Mouse (Mus musculus) bone marrow, adult 2 months (tissue): ENCODE results near the gene Musk. TPM values are rescaled to one million over a fixed set of nuclear protein-coding genes. Genes with fewer than 3 reads are reported as not detected.

Experiments
- H3K27ac ChIP-seq: fragments of 200-500 bp; 2 replicates; pipeline ENCODE4 v1.5.1; 2012; ENCODE audit warnings: low read depth, mild to moderate bottlenecking, control low read depth, inconsistent platforms, low read length; ENCODE audit not compliant: control insufficient read depth, poor library complexity, insufficient read depth
- H3K4me1 ChIP-seq: fragments of 200-500 bp; 2 replicates; pipeline ENCODE4 v1.6.1; 2011; ENCODE audit warnings: low read length; ENCODE audit not compliant: control insufficient read depth, insufficient read depth
- H3K4me3 ChIP-seq: fragments of 200-500 bp; replicated peaks from 2 replicates; pipeline ENCODE3; 2011; ENCODE audit warnings: mild to moderate bottlenecking, low read depth, low read length, control low read depth; ENCODE audit not compliant: control insufficient read depth
- CTCF ChIP-seq: fragments of 200-500 bp; IDR thresholded peaks from 2 replicates; pipeline ENCODE4 v1.5.1; 2011; ENCODE audit warnings: low read length, control low read depth; ENCODE audit not compliant: control insufficient read depth, insufficient read depth
- POLR2A ChIP-seq: fragments of 200-500 bp; IDR thresholded peaks from 2 replicates; pipeline ENCODE4 v1.6.1; 2011; ENCODE audit warnings: low read depth, mild to moderate bottlenecking, control low read depth, low read length, borderline replicate concordance; ENCODE audit not compliant: control insufficient read depth
- WGBS: fragments of 180-500 bp; shearing (Covaris S2); methylation state at CpG from one replicate; pipeline ENCODE4 v1.1.7; 2018; 5-methylcytosine and 5-hydroxymethylcytosine counted together
- polyA plus RNA-seq: library from polyadenylated mRNA; stranded (reverse); fragments of >200 nt; gene quantifications from 2 replicates; pipeline ENCODE4 v1.2.4, GENCODE M21; 2011; ENCODE audit warnings: low replicate concordance; ENCODE audit not compliant: missing spikeins, insufficient read depth, insufficient read length

Gene Musk
- polyA plus RNA-seq, 1 experiment, result 2.1 TPM

DNA sequence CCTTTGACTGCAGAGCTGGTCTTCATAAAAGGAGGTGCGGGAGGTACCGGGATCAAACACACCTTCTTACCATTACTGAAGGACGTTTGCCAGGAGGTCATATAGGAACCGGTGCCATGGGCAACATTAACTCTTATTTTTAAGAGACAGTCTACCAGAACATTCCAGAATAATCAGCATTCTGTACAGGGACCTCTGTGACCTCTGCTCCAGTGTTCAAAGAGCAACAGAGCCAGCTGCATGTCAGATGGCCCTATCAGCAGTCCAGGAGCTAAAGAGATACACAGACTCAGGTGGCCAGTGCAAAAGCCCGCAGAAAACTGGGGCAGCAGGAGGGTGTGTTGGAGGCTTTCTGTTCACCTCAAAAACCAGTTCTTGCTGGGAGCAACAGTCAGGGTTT lies 65.8 kb downstream of the Musk start:
- WGBS, result 85% methylated on average over 5 of the region's 5 CpGs
- TF ChIP-seq CTCF (no peak), POLR2A (no peak)

DNA sequence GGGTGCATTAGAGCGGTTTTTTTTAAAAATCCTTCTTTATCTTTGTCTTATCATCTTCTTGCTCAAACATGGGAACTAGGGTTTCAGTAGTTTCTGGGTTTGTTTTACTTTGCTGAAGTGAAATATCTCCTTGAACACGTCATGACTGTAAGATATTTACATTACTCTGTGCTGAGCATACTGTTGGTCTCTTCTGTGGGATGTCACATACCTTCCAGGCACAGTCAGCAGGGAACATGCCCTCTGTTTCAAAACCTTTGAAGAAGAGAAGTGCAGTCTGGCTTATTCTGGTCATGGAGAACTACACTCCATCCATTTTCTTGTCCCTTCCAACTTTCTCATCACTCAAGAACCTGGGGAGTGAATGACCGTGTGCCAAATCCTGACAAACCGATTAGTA lies 73.2 kb downstream of the Musk start:
- no peak overlapping the region for H3K4me3 ChIP-seq
- TF ChIP-seq POLR2A (no peak), CTCF (no peak)
- 78% methylated on average over 4 of the region's 4 CpGs for WGBS
- H3K27ac ChIP-seq, result no peak overlapping the region
- H3K4me1 ChIP-seq, result no peaks in the 10 kb centered on the region

More for the DNA sequence above, 65.8 kb downstream of the Musk start:
- Histone ChIP-seq H3K27ac (no peak overlapping the region), H3K4me1 (no peaks in the 10 kb centered on the region; the same call in 1 of the 2 replicates), H3K4me3 (no peak overlapping the region)

- Histone ChIP-seq H3K27ac (no peak overlapping the region), H3K4me3 (no peak overlapping the region), H3K4me1 (no peaks in the 10 kb centered on the region)
- TF ChIP-seq POLR2A (no peak), CTCF (no peak)
- WGBS, result 75% methylated on average over 6 of the region's 6 CpGs
Measured at GRCm38 (mm10) chr4:58365321-58365720, 79.6 kb downstream of the Musk start.

DNA sequence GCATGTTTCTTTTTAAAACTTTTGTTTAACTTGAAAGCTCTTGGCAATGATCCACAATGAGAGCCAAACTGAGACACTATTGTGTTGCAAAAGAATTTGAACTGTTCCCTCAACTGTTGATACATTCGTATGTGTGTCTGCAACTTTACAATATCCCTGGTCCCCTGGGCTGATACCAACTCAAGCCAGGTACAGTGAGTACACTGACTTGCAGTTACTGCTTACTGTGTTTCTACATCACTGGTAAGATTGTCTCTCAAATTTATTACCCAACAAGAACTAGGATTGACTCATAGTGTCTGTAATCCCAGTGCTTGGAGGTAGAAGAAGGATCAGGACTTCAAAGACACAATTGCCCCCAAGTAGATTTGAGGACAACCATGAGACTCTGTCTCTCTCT lies 85.3 kb downstream of the Musk start:
- TF ChIP-seq CTCF (no peak), POLR2A (no peak)
- WGBS, result 55% methylated on average over 1 of the region's 1 CpGs
- Histone ChIP-seq H3K27ac (no peak overlapping the region), H3K4me3 (no peak overlapping the region), H3K4me1 (no peaks in the 10 kb centered on the region)

DNA sequence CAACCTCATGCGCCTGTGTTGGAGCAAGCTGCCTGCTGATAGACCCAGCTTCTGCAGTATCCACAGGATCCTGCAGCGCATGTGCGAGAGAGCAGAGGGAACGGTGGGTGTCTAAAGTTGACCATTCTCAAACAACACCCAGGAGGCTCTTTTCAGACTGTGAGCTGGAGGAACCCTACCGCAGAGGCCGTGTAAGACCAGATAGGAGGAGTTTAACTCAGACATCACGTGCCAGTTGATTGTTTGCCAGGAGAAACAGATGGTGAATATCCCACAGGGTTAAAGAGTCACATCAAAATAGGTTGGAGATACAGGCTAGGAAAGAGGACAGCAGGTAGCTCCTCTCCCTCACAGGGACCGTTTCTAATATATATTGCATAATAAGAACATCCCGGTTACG lies 87.8 kb downstream of the Musk start:
- Histone ChIP-seq H3K4me1 (no peaks in the 10 kb centered on the region), H3K27ac (no peak overlapping the region), H3K4me3 (no peak overlapping the region)
- TF ChIP-seq POLR2A (no peak), CTCF (no peak)
- 86% methylated on average over 10 of the region's 10 CpGs for WGBS

DNA sequence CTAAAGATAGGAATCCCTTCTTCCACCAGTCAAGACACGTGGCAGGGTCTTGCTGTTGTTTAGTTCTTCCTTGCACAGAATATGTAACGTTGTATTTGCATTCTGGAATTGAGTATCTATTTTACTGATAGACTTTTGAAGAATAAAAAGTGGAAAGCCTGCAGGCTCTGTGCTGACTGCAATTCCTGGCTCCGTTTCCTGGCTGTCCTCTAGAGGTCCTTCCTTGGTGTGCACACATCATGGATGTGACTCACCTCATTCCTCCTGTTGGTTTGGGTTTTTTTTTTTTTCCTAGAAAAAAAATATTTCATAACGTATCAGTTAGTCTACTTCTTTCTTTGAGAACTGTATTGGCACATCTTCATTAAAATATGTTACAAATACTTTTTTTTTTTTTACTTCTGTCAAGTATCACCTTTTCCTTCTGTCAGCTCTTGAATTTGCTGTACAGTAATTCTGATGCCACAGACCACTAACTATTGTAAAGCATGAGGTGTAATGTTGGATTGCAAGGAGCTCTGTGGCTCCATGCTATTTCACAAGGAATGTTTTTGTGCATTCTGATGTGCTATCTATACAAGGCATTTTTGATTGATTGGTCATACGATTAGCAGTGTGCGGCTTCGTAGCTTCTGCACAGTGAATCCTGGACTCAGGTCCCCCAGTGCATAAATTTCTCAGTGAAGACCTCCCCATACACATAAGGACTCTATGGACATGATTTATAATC lies 88.5 kb downstream of the Musk start:
- Histone ChIP-seq H3K4me1 (no peaks in the 10 kb centered on the region), H3K4me3 (no peak overlapping the region), H3K27ac (no peak overlapping the region)
- WGBS, result 77% methylated on average over 7 of the region's 7 CpGs
- TF ChIP-seq POLR2A, result no peak
- TF ChIP-seq CTCF, result no peak

- TF ChIP-seq POLR2A (no peak), CTCF (no peak)
- H3K4me1 ChIP-seq, result no peaks in the 10 kb centered on the region
- 91% methylated on average over 4 of the region's 4 CpGs for WGBS
- no peak overlapping the region for H3K27ac ChIP-seq
- no peak overlapping the region for H3K4me3 ChIP-seq
Measured at GRCm38 (mm10) chr4:58379186-58379585, 93.4 kb downstream of the Musk start.

DNA sequence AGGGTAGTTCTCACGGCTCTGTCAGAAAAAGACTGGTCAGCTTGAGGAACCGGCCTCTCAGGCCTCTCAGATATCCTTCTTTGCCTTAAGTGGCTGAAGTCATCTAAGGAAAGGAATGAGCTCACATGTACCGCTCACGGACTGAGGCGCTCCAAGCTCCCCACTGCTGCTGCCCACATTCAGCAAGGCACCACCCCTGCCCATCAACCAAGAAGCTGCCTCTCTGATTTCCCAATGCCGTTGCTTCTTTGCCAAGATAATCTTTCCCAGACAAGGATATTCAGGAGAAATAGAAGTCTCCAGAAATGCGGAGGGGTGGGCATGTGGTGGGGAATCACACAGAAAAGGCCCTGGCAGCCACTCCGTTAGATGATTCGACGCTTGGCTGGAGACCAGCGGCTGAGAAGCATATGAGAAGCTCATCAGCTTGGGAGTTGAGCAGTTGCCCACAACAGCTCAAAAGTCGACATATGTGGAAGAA lies 115.1 kb downstream of the Musk start:
- Histone ChIP-seq H3K4me3 (no peak overlapping the region), H3K27ac (no peak overlapping the region), H3K4me1 (no peaks in the 10 kb centered on the region)
- 87% methylated on average over 12 of the region's 12 CpGs for WGBS
- TF ChIP-seq POLR2A (no peak), CTCF (no peak)
